Mouse (Mus musculus): ENCODE measurements at regions not wholly inside any gene's neighbourhood (a gene's known extent, or its start where the extent isn't known, plus 50 kb on each side); places are given as distances from the start of the nearest gene placed in this dataset.
A peak's percentile ranks its signal among the peaks of the same experiment; 100 is the strongest.

- no peak for DNase-seq
Measured at GRCm38 (mm10) chr17:45966736-45967135, 65.4 kb downstream of the Vegfa start.

DNA sequence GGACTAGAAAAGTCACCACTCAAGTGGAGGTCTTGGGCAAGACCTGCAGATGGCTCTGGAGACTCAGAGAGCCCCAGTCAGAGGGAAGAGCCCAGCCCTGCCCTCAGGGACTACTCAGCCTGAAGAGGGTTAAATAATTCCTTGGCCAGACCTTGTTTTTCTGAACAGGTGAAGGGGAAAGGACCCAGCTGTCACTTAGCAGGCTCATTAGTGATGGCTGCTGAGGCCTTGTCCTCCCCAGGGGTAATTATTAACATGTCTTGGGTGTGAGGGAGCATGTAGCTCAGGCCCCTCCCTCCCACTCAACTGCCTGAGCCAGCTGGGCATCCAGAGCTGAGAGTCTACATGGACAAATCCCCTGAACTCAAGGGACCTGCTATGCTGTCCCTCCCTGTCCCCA is 68.1 kb downstream of the Vegfa start:
- no peak for DNase-seq

DNA sequence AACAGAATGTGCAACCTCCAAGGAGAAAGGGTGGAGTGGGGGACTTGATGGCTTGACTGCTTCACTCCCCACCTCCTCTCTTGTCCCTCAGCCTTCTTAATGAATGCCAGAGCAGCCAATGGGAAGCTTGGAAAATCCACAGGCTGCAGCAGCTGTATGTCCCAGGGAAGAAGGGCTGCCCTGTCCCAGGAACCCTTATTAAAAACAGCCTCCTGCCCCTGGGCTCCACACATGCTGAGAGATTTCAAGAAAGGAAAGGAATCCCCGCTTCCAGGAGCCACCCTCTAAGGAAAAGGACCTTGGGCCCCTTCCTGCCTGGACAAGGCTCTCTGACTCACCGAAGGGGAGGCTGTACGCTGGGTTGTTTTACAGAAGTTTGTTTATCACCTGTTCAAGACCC is 68.8 kb downstream of the Vegfa start:
- DNase-seq: peak in 1 of 2 experiments; percentile 26

- DNase-seq: peak; percentile 77 to 78
Measured at GRCm38 (mm10) chr17:45961626-45962319, 70.4 kb downstream of the Vegfa start.

DNA sequence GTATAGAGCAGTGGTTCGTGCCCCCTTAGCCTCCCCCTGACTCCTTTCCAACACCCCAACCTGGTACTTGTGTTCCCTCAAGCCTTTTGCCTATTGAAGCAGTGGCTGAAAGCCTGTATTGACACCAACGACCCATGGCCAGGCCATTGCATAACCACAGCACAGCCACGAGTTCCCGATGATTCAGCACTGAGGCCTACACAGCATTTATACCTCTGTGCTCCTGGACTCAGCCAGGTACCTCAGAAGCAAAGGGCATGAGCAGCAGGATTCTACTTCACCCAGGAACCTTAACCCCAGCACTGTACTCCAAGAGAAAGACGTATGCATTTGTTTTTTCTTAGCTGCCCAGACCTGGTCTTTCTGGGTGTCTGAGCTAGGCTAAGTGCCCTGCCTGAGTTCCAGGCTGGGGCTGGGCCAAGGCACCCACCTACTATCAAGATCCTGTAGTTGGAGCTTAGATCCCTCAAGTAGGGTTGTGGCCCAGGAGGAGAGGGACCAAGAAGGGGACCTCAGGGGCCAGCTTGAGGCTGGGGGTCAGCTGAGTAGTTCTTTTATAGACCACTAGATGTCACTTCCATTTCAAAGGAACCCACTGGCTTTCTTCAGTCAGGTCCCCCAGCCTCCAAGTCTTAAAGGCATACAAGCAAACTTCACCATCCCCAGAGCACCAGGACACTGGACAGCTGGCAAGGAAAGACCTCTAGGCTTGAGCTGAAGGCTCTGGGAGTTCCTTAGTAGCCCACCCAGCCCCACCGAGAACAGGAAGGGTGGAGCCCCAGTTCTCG is 73.9 kb downstream of the Vegfa start:
- peak; percentile 73 to 76 for DNase-seq

DNA sequence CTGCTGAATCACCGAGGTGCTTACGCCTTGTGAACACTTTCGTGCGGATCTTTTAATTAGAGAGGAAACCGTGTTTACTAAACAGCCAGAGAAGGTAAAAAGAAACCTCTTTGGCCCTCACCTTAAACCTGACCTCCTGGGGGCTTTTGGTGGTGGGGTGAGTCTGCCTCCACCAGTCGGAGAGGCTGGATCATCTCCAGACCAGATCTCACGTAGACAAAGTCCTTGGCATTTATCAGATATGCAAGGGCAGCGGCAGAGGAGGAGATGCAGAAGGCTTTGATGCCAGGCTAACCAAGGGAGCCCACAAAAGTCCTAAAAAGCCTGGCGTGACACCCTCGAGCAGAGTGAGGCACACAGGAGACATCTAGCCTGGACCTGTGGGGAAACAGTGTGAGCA is 76.7 kb downstream of the Vegfa start:
- peak; percentile 74 to 77 for DNase-seq

DNA sequence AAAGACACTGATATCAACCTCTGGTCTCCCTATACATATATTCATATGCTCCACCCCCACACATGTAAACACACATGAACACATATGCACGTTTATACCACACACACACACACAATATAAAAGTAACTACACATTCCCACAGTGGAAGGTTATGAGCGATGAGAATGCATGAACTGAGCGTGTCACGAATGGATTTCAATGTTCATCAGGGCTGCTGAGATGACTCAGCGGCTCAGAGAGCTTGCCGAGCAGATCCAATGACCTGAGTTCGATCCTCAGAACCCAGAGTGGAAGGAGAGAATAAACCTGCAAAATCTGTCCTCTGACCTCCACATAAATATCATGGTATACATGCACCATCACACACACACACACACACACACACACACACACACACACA is 77.3 kb downstream of the Vegfa start:
- DNase-seq: peak; percentile 34 to 54

- no peak for DNase-seq
Measured at GRCm38 (mm10) chr17:45953523-45953922, 78.6 kb downstream of the Vegfa start.

DNA sequence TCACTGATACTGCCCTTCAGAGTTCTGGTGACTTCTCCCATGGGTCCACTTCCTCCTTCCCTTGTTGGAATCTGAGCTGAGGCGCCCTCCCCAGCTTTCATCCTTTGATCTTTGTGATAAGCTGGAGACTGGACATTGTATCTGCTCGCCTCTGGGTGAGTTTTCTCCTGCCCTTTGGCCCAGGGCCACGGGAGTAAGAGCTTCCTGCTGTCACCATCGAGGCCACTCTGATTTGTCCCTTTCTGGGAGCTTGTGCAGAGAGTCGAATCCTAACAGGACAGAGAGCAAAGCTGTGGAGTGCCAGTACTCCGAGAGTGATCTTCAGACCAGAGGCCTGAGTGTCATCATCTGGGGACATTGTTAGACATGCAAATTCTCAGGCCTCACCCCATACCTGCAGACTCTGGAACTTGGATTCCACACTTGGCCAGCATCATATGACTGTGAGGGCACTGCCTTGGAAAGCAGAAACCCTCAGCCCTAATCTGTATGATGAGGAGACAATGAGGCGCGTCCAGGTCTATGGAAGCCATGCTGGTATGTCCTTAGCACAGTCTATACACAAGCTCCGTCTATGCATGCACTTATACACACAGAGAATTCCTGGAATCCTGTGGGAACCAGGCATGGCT is 81.5 kb downstream of the Vegfa start:
- peak; percentile 85 to 88 for DNase-seq

- no peak for DNase-seq
Measured at GRCm38 (mm10) chr17:45949141-45949540, 83.0 kb downstream of the Vegfa start.

DNA sequence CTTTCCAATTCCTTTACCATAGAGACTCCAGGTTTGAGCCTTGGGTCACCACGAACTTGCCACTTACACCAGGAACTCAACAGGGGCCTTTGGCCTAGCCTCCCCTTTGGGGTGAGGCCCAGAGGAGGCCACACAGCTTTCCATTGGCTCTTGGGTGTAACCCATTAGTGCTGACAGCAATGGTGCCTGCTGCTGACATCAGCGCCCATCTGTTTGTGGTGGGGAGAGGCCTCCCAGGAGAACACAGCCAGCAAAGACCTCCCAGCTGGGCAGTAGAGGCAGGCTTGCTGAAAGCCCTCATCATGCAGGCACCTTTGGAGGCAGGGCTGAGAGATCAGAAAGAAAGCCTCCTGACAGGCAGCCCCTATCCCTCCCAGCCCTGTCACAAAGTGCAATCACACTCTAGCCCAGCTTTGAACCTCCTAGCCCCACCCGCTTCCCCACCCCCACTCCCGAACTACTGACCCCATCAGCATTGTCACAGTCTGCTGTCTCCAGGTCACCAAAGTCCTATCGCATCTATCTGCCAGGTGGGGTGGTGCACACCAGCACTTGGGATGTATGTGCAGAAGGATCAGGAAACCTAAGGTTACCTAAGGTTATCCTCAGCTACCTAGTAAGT is 83.7 kb downstream of the Vegfa start:
- DNase-seq: no peak

GRCm38 (mm10) chr17:45945005-45945404 is 87.2 kb downstream of the Vegfa start:
- peak; percentile 31 to 48 for DNase-seq

DNA sequence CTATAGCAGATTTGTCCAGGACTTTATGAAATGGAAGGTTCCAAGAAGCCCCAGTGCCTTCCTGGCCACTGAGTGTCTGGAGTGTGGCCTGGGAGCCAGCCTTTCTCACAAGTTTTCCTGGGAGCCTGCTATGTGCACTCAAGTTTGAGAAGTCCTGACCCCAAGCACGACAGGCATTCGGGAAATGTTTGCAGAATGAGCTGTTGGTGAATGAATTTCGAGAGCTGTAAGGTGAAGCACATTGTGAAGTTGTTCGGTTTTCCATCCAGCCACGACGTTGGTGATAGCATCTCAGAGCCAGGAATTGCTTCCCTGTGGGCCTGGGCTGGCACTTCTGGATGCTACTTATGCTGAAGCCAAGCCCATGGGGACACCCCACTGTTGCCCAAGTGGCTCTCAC is 88.9 kb downstream of the Vegfa start:
- no peak for DNase-seq

- DNase-seq: no peak
Measured at GRCm38 (mm10) chr17:45941890-45942375, 90.2 kb downstream of the Vegfa start.

GRCm38 (mm10) chr17:45940121-45940813 is 91.9 kb downstream of the Vegfa start:
- DNase-seq: peak in 1 of 2 experiments; percentile 27

GRCm38 (mm10) chr17:45938284-45938683 is 93.9 kb downstream of the Vegfa start:
- peak in 1 of 2 experiments; percentile 37 for DNase-seq

- DNase-seq: no peak
Measured at GRCm38 (mm10) chr17:45936577-45936976, 95.6 kb downstream of the Vegfa start.

DNA sequence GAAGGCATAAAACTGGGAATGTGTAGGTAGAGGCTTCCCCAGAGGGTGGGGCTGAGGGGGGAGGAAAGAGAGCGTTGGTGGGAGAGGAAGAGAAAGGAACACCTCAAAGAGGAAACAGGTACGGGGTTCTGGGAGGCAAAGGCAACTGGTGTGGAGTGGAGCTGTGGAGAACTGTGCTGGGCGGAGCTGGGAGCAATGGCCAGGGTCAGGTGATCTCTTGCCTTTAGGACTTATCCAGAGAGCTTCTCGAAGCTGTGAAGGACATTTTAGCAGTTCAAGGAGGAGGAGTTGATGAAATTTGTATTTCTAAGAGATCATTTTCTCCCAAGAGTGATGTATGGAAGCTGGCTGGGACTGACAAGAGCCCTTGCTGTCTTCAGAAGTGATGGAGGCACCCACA is 96.9 kb downstream of the Vegfa start:
- no peak for DNase-seq

DNA sequence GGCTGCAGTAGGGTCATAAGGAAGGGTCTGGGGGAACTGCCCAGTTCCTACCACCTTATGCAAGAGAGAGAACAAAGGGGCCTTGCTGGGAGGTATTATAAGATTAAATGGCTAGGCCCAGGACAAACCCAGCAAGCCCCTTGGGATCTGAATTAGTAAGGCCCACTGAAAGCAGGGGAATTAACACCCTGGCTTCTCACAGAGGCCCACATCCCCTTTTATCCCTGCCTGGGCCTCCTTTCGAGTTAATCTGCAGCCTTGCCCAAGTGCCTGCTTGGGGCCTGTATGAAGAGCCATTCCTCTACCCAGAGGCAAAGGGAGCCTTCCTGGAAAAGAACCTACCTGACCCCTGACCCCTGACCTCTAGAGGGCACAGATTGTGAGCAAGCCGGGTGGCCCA is 98.2 kb downstream of the Vegfa start:
- DNase-seq: no peak

GRCm38 (mm10) chr17:45933034-45933433 is 99.1 kb downstream of the Vegfa start:
- DNase-seq: no peak

DNA sequence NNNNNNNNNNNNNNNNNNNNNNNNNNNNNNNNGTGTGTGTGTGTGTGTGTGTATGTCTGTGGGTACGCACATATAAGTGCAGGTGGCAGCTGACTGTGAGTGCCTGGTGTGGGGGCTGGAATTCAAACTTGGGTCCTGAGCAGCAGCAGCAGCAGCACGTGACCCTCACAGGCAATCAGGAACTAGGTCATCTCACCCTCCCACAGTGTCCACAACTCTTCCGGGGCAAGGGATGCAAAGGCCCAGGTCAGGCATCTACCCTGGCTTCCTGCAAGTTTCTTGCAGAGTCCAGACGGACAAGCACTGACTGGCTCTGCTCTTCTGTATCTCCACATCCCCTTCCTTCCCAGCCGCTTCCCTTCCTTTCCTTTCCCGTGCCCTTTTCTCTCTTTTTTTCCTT is 99.6 kb downstream of the Vegfa start:
- DNase-seq: no peak

- DNase-seq: no peak
Measured at GRCm38 (mm10) chr17:45929591-45929990, 102.6 kb downstream of the Vegfa start.

Measured in adrenal gland, postnatal 36 days (tissue).